Mouse (Mus musculus) telencephalon, adult 2 months (tissue): ENCODE data around the gene Zfp551.

Experiments
- DNase-seq: peaks from one replicate; pipeline ENCODE4 v3.0.0-alpha.2; 2011; ENCODE audit warnings: low read depth, low spot score

The Zfp551 gene

GRCm38 (mm10) chr7:12422245-12422849 lies at the start of gene Zfp551:
Gene Zfp551 (minus strand): TSS chr7:12422751.
- peak; percentile 49 for DNase-seq

GRCm38 (mm10) chr7:12422855-12423254 lies 304 bp upstream of the Zfp551 start:
- no peak for DNase-seq

GRCm38 (mm10) chr7:12421741-12422140 lies 810 bp downstream of the Zfp551 start:
- no peak for DNase-seq

GRCm38 (mm10) chr7:12369173-12369572 lies 53.4 kb downstream of the Zfp551 start, which contains the start of gene Vmn1r84:
Gene Vmn1r84 (minus strand): TSS chr7:12369273.
- DNase-seq, result no peak
